Mouse (Mus musculus) bone marrow macrophage, adult 2 months (primary cell): ENCODE data around the gene Thnsl1.

Experiments used
- CTCF ChIP-seq: IDR thresholded peaks from 2 replicates; pipeline ENCODE4 v1.5.1; 2012; ENCODE audit warnings: low read depth, mild to moderate bottlenecking, low read length, moderate library complexity
- POLR2A ChIP-seq: IDR thresholded peaks from 2 replicates; pipeline ENCODE4 v1.6.1; 2012; ENCODE audit warnings: mild to moderate bottlenecking, low read depth, low read length, borderline replicate concordance

- TF ChIP-seq POLR2A = no peak
- no peak for TF ChIP-seq CTCF
Observed at GRCm38 (mm10) chr2:21195233-21195632, 10.3 kb upstream of the Thnsl1 start.
